In genomic region chr4:133391185-133392040, GRCm38 (mm10) we compare ENCODE assay signal across 9 mouse cellular contexts. TPM values are rescaled to one million over a fixed set of nuclear protein-coding genes. Genes with fewer than 3 reads are reported as not detected.
DNase-seq lines count a peak whose midpoint lies in the region; ATAC-seq and TF ChIP-seq lines count a peak whose summit lies in the region.
"Had no signal": no experiment of that assay in that cellular context is flagged by ENCODE, and none has a peak within 500 bp of the region (broad histone marks: within the 10 kb centered on the region; RNA-seq: fewer than 3 reads in every experiment).

No protein-coding gene starts in this region.

- H3K4me3 ChIP-seq in layer of hippocampus, adult 2 months = no peak overlapping the region; the same call in 1 of the 2 replicates
- H3K4me3 ChIP-seq in embryonic facial prominence, embryonic 14.5 days (ENCODE audit: low read depth, low read length) = no peak overlapping the region
- H3K4me3 ChIP-seq in intestine, embryonic 15.5 days (replicated peaks) = no peak overlapping the region
- no peak overlapping the region for H3K4me3 ChIP-seq in thymus, adult 2 months (ENCODE audit: control insufficient read depth, insufficient read depth, low read length)

- no peaks in the 10 kb centered on the region for H3K9me3 ChIP-seq in embryonic facial prominence, embryonic 14.5 days (ENCODE audit: control insufficient read depth, low read length)
- H3K9me3 ChIP-seq in intestine, embryonic 15.5 days = no peaks in the 10 kb centered on the region

- H3K4me1 ChIP-seq in embryonic facial prominence, embryonic 14.5 days (ENCODE audit: control insufficient read depth, insufficient read depth, low read length) = peaks cover 32% of the 10 kb centered on the region
- H3K4me1 ChIP-seq in intestine, embryonic 15.5 days (replicated peaks) = peaks cover 60% of the 10 kb centered on the region
- H3K4me1 ChIP-seq in thymus, adult 2 months (replicated peaks; ENCODE audit: control insufficient read depth, insufficient read depth, low read length) = peaks cover 17% of the 10 kb centered on the region

- WGBS in embryonic facial prominence, embryonic 14.5 days = 59% methylated on average over 18 of the region's 18 CpGs
- 58% methylated on average over 18 of the region's 18 CpGs for WGBS in intestine, embryonic 15.5 days
- WGBS in thymus, adult 2 months = 56% methylated on average over 18 of the region's 18 CpGs

- no peak for TF ChIP-seq POLR2A in thymus, adult 2 months (IDR thresholded peaks at IDR 0.05; ENCODE audit: control insufficient read depth, extremely low read depth, insufficient read depth, low read length, poor library complexity)

- ATAC-seq in embryonic facial prominence, embryonic 14.5 days (ENCODE audit: low read depth) = 0 out of 2 replicates have a peak, but pooled peaks have one; percentile 15
- ATAC-seq in intestine, embryonic 15.5 days = no peak
- ATAC-seq in monocyte, adult 5-6 weeks (replicated peaks; ENCODE audit: insufficient number of reproducible peaks, low FRiP score, low TSS enrichment, poor library complexity, severe bottlenecking) = 0 out of 2 replicates have a peak, but pooled peaks have one; percentile 18
- ATAC-seq: hindbrain, postnatal 0 days had no signal

- DNase-seq in layer of hippocampus, adult 2 months (ENCODE audit: low spot score in 2 of 2) = peak; percentile 51 to 84
- no peak for DNase-seq in layer of hippocampus, postnatal 10 days (ENCODE audit: low spot score in 2 of 2)
- peak; percentile 73 for DNase-seq in embryonic facial prominence, embryonic 14.5 days (ENCODE audit: low spot score)
- DNase-seq in thymus, adult 2 months = no peak
- no peak for DNase-seq in urinary bladder, postnatal 10 days (ENCODE audit: low spot score)
- no peak for DNase-seq in c-Kit-positive CD71-positive TER-119-positive erythroid progenitor cells, embryonic 14.5 days (ENCODE audit: low spot score)

- H3K27me3 ChIP-seq in embryonic facial prominence, embryonic 14.5 days (replicated peaks; ENCODE audit: control insufficient read depth, insufficient read depth, low read length) = no peaks in the 10 kb centered on the region
- H3K27me3 ChIP-seq in intestine, embryonic 15.5 days (replicated peaks) = no peaks in the 10 kb centered on the region
- H3K27me3 ChIP-seq in thymus, adult 2 months (ENCODE audit: control insufficient read depth, insufficient read depth, low read length) = no peaks in the 10 kb centered on the region

- peak overlapping the region; percentile 87 for H3K27ac ChIP-seq in layer of hippocampus, adult 2 months
- H3K27ac ChIP-seq in embryonic facial prominence, embryonic 14.5 days (replicated peaks; ENCODE audit: low read depth, low read length) = peak overlapping the region; percentile 72
- H3K27ac ChIP-seq in intestine, embryonic 15.5 days = 0 out of 2 replicates have a peak overlapping the region, but pooled peaks have one; percentile 19
- H3K27ac ChIP-seq in thymus, adult 2 months (ENCODE audit: control insufficient read depth, insufficient read depth, low read length) = no peak overlapping the region
- H3K27ac ChIP-seq: hindbrain, postnatal 0 days had no signal

- TF ChIP-seq CTCF in layer of hippocampus, adult 2 months (conservative IDR thresholded peaks at IDR 0.05) = no peak
- no peak for TF ChIP-seq CTCF in thymus, adult 2 months (IDR thresholded peaks at IDR 0.05; ENCODE audit: borderline replicate concordance, control insufficient read depth, extremely low read depth, insufficient read depth, low read length, poor library complexity)

- H3K9ac ChIP-seq in embryonic facial prominence, embryonic 14.5 days (ENCODE audit: low read depth, low read length) = peak overlapping the region; percentile 30; the same call in 1 of the 2 replicates
- H3K9ac ChIP-seq in intestine, embryonic 15.5 days = no peak overlapping the region

- no peaks in the 10 kb centered on the region for H3K36me3 ChIP-seq in embryonic facial prominence, embryonic 14.5 days (ENCODE audit: control insufficient read depth, insufficient read depth, low read length)
- no peaks in the 10 kb centered on the region for H3K36me3 ChIP-seq in intestine, embryonic 15.5 days
- H3K36me3 ChIP-seq in thymus, adult 2 months (ENCODE audit: control insufficient read depth, insufficient read depth, low read length) = no peaks in the 10 kb centered on the region

- H3K4me2 ChIP-seq in embryonic facial prominence, embryonic 14.5 days (ENCODE audit: low read depth, low read length) = no peak overlapping the region
- H3K4me2 ChIP-seq in intestine, embryonic 15.5 days (replicated peaks) = no peak overlapping the region

RNA-seq across cellular contexts. Expression of gene Slc9a1, which starts 21.9 kb away (rescaled TPM):
- 10 to 100 TPM; 59.1 to 63.4 TPM for total RNA-seq in layer of hippocampus, adult 2 months (2021)
- 10 to 100 TPM; 45.5 to 47.4 TPM for total RNA-seq in layer of hippocampus, postnatal 10 days (2021)
- 9.2 and 11.0 TPM in 2 replicates for polyA plus RNA-seq in embryonic facial prominence, embryonic 14.5 days (2014; fragmentation: Nextera tagmentation; extraction: Ambion mirVana)
- 8.5 and 9.3 TPM in 2 replicates for polyA plus RNA-seq in intestine, embryonic 15.5 days (2015; fragmentation: Nextera tagmentation; extraction: Ambion mirVana)
- total RNA-seq in monocyte, adult 5-6 weeks (2017) = 7.0 to 24.9 TPM (median 10.2 TPM) in 3 replicates
- 77.9 and 89.8 TPM in 2 replicates for polyA plus RNA-seq in thymus, adult 2 months (2012; rRNA removed)

RNA-seq across cellular contexts. Expression of gene Wdtc1, which starts 38.1 kb away (rescaled TPM):
- 10 to 100 TPM; 78.8 to 82.5 TPM for total RNA-seq in layer of hippocampus, adult 2 months (2021)
- 10 to 100 TPM; 60.5 to 68.6 TPM for total RNA-seq in layer of hippocampus, postnatal 10 days (2021)
- 17.4 and 17.6 TPM in 2 replicates for polyA plus RNA-seq in embryonic facial prominence, embryonic 14.5 days (2014; fragmentation: Nextera tagmentation; extraction: Ambion mirVana)
- 13.9 and 17.0 TPM in 2 replicates for polyA plus RNA-seq in intestine, embryonic 15.5 days (2015; fragmentation: Nextera tagmentation; extraction: Ambion mirVana)
- 10.9 to 11.7 TPM (median 11.3 TPM) in 3 replicates for total RNA-seq in monocyte, adult 5-6 weeks (2017)
- polyA plus RNA-seq in thymus, adult 2 months (2012; rRNA removed) = 107 and 124 TPM in 2 replicates

Comparison
In these comparisons a context has a peak if more than half of its experiments do, and no peak if none do; other contexts are left out.
1. DNase-seq: peak in layer of hippocampus, adult 2 months (2 of 2) and embryonic facial prominence, embryonic 14.5 days (single experiment); none in layer of hippocampus, postnatal 10 days (0 of 2), thymus, adult 2 months (single experiment), urinary bladder, postnatal 10 days (single experiment) and c-Kit-positive CD71-positive TER-119-positive erythroid progenitor cells, embryonic 14.5 days (single experiment).